Mouse (Mus musculus): ENCODE data around the gene Ltk.

GRCm38 (mm10) chr2:119742461-119743175, 17.6 kb downstream of the Ltk start:
- no peak for TF ChIP-seq CTCF (conservative IDR thresholded peaks at IDR 0.05; ENCODE audit: low read length)
- TF ChIP-seq NANOG (IDR thresholded peaks at IDR 0.05; ENCODE audit: borderline replicate concordance, low read length): no peak
- TF ChIP-seq POU5F1 (IDR thresholded peaks at IDR 0.05; ENCODE audit: borderline replicate concordance, low read length): no peak

All from E14TG2a.4 (cell line).